Mouse (Mus musculus): ENCODE data around the gene Orc5. TPM values are rescaled to one million over a fixed set of nuclear protein-coding genes. Genes with fewer than 3 reads are reported as not detected.
"Not testable (repeated sequence)": the region's sequence is repeated elsewhere in the genome, so short reads cannot be mapped to it uniquely, and the experiment has no call there.

The Orc5 gene
- polyA plus RNA-seq, 1 experiment from 2014 or later: 39.5 TPM

- H3K36me3 ChIP-seq (ENCODE audit: control insufficient read depth, insufficient read depth, low read length); H3K9me3 ChIP-seq (ENCODE audit: control insufficient read depth, low read length); H3K9ac ChIP-seq (replicated peaks; ENCODE audit: low read depth, low read length); H3K4me3 ChIP-seq (ENCODE audit: low read depth, low read length); H3K27ac ChIP-seq (ENCODE audit: low read depth, low read length); H3K4me1 ChIP-seq (ENCODE audit: control insufficient read depth, insufficient read depth, low read length); ATAC-seq (ENCODE audit: low read depth); H3K4me2 ChIP-seq (ENCODE audit: low read depth, low read length); H3K27me3 ChIP-seq (ENCODE audit: control insufficient read depth, insufficient read depth, low read length): not testable (repeated sequence)
- no CpG with 5 or more reads among the region's 7 CpGs for WGBS
These were observed 36.0 kb downstream of the Orc5 start for GRCm38 (mm10) chr5:22514231-22514630.

- H3K9ac ChIP-seq (replicated peaks; ENCODE audit: low read depth, low read length); H3K36me3 ChIP-seq (ENCODE audit: control insufficient read depth, insufficient read depth, low read length); H3K27ac ChIP-seq (ENCODE audit: low read depth, low read length); H3K4me1 ChIP-seq (ENCODE audit: control insufficient read depth, insufficient read depth, low read length); H3K27me3 ChIP-seq (ENCODE audit: control insufficient read depth, insufficient read depth, low read length); ATAC-seq (ENCODE audit: low read depth); H3K9me3 ChIP-seq (ENCODE audit: control insufficient read depth, low read length); H3K4me2 ChIP-seq (ENCODE audit: low read depth, low read length); H3K4me3 ChIP-seq (ENCODE audit: low read depth, low read length): not testable (repeated sequence)
- no CpG with 5 or more reads among the region's 5 CpGs for whole genome bisulfite sequencing
These were observed 37.6 kb downstream of the Orc5 start for GRCm38 (mm10) chr5:22512579-22512978.

- Histone ChIP-seq H3K27ac (ENCODE audit: low read depth, low read length) (no peak overlapping the region), H3K27me3 (ENCODE audit: control insufficient read depth, insufficient read depth, low read length) (no peaks in the 10 kb centered on the region), H3K4me3 (ENCODE audit: low read depth, low read length) (no peak overlapping the region), H3K9me3 (ENCODE audit: control insufficient read depth, low read length) (no peaks in the 10 kb centered on the region), H3K36me3 (ENCODE audit: control insufficient read depth, insufficient read depth, low read length) (no peaks in the 10 kb centered on the region), H3K4me1 (ENCODE audit: control insufficient read depth, insufficient read depth, low read length) (no peaks in the 10 kb centered on the region), H3K4me2 (ENCODE audit: low read depth, low read length) (no peak overlapping the region), H3K9ac (replicated peaks; ENCODE audit: low read depth, low read length) (no peak overlapping the region)
- ATAC-seq (ENCODE audit: low read depth): no peak; the same call in 1 of the 2 replicates
- 68% methylated on average over 8 of the region's 8 CpGs for WGBS
These were observed 38.4 kb downstream of the Orc5 start for GRCm38 (mm10) chr5:22511824-22512223.

- ATAC-seq (ENCODE audit: low read depth): no peak
- no peaks in the 10 kb centered on the region for H3K4me1 ChIP-seq (ENCODE audit: control insufficient read depth, insufficient read depth, low read length)
These were observed 41.7 kb downstream of the Orc5 start for GRCm38 (mm10) chr5:22508560-22508959.

GRCm38 (mm10) chr5:22499437-22499836 lies 50.8 kb downstream of the Orc5 start:
- Histone ChIP-seq H3K9me3 (ENCODE audit: control insufficient read depth, low read length) (no peaks in the 10 kb centered on the region), H3K9ac (replicated peaks; ENCODE audit: low read depth, low read length) (no peak overlapping the region), H3K27ac (ENCODE audit: low read depth, low read length) (no peak overlapping the region), H3K4me2 (ENCODE audit: low read depth, low read length) (no peak overlapping the region), H3K36me3 (ENCODE audit: control insufficient read depth, insufficient read depth, low read length) (no peaks in the 10 kb centered on the region), H3K4me3 (ENCODE audit: low read depth, low read length) (no peak overlapping the region), H3K4me1 (ENCODE audit: control insufficient read depth, insufficient read depth, low read length) (no peaks in the 10 kb centered on the region), H3K27me3 (ENCODE audit: control insufficient read depth, insufficient read depth, low read length) (no peaks in the 10 kb centered on the region)
- 92% methylated on average over 5 of the region's 5 CpGs for WGBS
- no peak for ATAC-seq (ENCODE audit: low read depth)

More at GRCm38 (mm10) chr5:22508560-22508959, 41.7 kb downstream of the Orc5 start:
- H3K27me3 ChIP-seq (ENCODE audit: control insufficient read depth, insufficient read depth, low read length): no peaks in the 10 kb centered on the region
- H3K9me3 ChIP-seq (ENCODE audit: control insufficient read depth, low read length): no peaks in the 10 kb centered on the region
- WGBS: 89% methylated on average over 5 of the region's 5 CpGs
- no peak overlapping the region for H3K9ac ChIP-seq (replicated peaks; ENCODE audit: low read depth, low read length)
- H3K4me3 ChIP-seq (ENCODE audit: low read depth, low read length): no peak overlapping the region
- H3K27ac ChIP-seq (ENCODE audit: low read depth, low read length): no peak overlapping the region
- no peaks in the 10 kb centered on the region for H3K36me3 ChIP-seq (ENCODE audit: control insufficient read depth, insufficient read depth, low read length)
- no peak overlapping the region for H3K4me2 ChIP-seq (ENCODE audit: low read depth, low read length)

GRCm38 (mm10) chr5:22491088-22491487 lies 59.1 kb downstream of the Orc5 start:
- no peaks in the 10 kb centered on the region for H3K27me3 ChIP-seq (ENCODE audit: control insufficient read depth, insufficient read depth, low read length)
- H3K4me2 ChIP-seq (ENCODE audit: low read depth, low read length): no peak overlapping the region
- H3K27ac ChIP-seq (ENCODE audit: low read depth, low read length): no peak overlapping the region
- no peak for ATAC-seq (ENCODE audit: low read depth)
- H3K9ac ChIP-seq (replicated peaks; ENCODE audit: low read depth, low read length): no peak overlapping the region
- no peak overlapping the region for H3K4me3 ChIP-seq (ENCODE audit: low read depth, low read length)
- no peaks in the 10 kb centered on the region for H3K4me1 ChIP-seq (ENCODE audit: control insufficient read depth, insufficient read depth, low read length)
- no peaks in the 10 kb centered on the region for H3K9me3 ChIP-seq (ENCODE audit: control insufficient read depth, low read length)
- no peaks in the 10 kb centered on the region for H3K36me3 ChIP-seq (ENCODE audit: control insufficient read depth, insufficient read depth, low read length)

GRCm38 (mm10) chr5:22489091-22489490 lies 61.1 kb downstream of the Orc5 start:
- Histone ChIP-seq H3K4me1 (ENCODE audit: control insufficient read depth, insufficient read depth, low read length) (no peaks in the 10 kb centered on the region), H3K36me3 (ENCODE audit: control insufficient read depth, insufficient read depth, low read length) (no peaks in the 10 kb centered on the region), H3K27me3 (ENCODE audit: control insufficient read depth, insufficient read depth, low read length) (no peaks in the 10 kb centered on the region), H3K9me3 (ENCODE audit: control insufficient read depth, low read length) (no peaks in the 10 kb centered on the region), H3K27ac (ENCODE audit: low read depth, low read length) (no peak overlapping the region), H3K4me3 (ENCODE audit: low read depth, low read length) (no peak overlapping the region), H3K4me2 (ENCODE audit: low read depth, low read length) (no peak overlapping the region), H3K9ac (replicated peaks; ENCODE audit: low read depth, low read length) (no peak overlapping the region)
- no peak for ATAC-seq (ENCODE audit: low read depth)
- WGBS: 76% methylated on average over 4 of the region's 4 CpGs

- Histone ChIP-seq H3K27ac (ENCODE audit: low read depth, low read length) (no peak overlapping the region), H3K27me3 (ENCODE audit: control insufficient read depth, insufficient read depth, low read length) (no peaks in the 10 kb centered on the region), H3K4me1 (ENCODE audit: control insufficient read depth, insufficient read depth, low read length) (no peaks in the 10 kb centered on the region), H3K4me3 (ENCODE audit: low read depth, low read length) (no peak overlapping the region), H3K9me3 (ENCODE audit: control insufficient read depth, low read length) (no peaks in the 10 kb centered on the region), H3K36me3 (ENCODE audit: control insufficient read depth, insufficient read depth, low read length) (no peaks in the 10 kb centered on the region), H3K9ac (replicated peaks; ENCODE audit: low read depth, low read length) (no peak overlapping the region), H3K4me2 (ENCODE audit: low read depth, low read length) (no peak overlapping the region)
- no peak; the same call in 1 of the 2 replicates for ATAC-seq (ENCODE audit: low read depth)
- 51% methylated on average over 6 of the region's 6 CpGs for WGBS
These were observed 63.5 kb downstream of the Orc5 start for GRCm38 (mm10) chr5:22486601-22487206.

GRCm38 (mm10) chr5:22485764-22486163 lies 64.5 kb downstream of the Orc5 start:
- no peak for ATAC-seq (ENCODE audit: low read depth)
- Histone ChIP-seq H3K4me2 (ENCODE audit: low read depth, low read length) (no peak overlapping the region), H3K4me3 (ENCODE audit: low read depth, low read length) (no peak overlapping the region), H3K9ac (replicated peaks; ENCODE audit: low read depth, low read length) (no peak overlapping the region), H3K27ac (ENCODE audit: low read depth, low read length) (no peak overlapping the region), H3K4me1 (ENCODE audit: control insufficient read depth, insufficient read depth, low read length) (no peaks in the 10 kb centered on the region), H3K9me3 (ENCODE audit: control insufficient read depth, low read length) (no peaks in the 10 kb centered on the region), H3K27me3 (ENCODE audit: control insufficient read depth, insufficient read depth, low read length) (no peaks in the 10 kb centered on the region), H3K36me3 (ENCODE audit: control insufficient read depth, insufficient read depth, low read length) (no peaks in the 10 kb centered on the region)
- WGBS: 78% methylated on average over 1 of the region's 1 CpGs
